Mouse (Mus musculus) left cerebral cortex, adult 9 months (tissue): ENCODE measurements around the gene Arhgap15.
A peak's percentile ranks its signal among the peaks of the same experiment; 100 is the strongest.

Experiments used
- DNase-seq, 2 experiments: peaks; one replicate each; pipeline ENCODE4 v3.0.0; 2022; ENCODE audit warnings: low spot score in 2 of 2

Arhgap15 gene

DNA sequence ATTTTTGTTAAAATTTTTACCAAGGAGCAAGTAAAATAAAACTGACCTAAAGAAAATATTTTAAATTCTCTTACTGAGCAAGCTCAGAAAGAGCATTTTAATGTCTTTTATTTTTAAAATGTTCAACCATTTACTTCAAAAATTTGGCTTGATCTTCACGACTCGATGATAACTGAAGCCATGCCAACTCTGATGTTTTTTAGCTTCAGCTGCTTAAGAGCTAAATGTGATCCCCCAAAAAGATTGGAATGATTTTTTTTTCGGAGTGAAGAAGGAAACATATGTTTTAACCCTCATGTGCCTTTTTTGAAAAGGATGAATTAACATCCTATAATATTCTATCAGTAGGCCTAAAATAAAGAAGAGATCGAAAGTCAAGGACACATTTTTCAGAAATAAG lies 605.0 kb downstream of the Arhgap15 start:
- no peak for DNase-seq

DNA sequence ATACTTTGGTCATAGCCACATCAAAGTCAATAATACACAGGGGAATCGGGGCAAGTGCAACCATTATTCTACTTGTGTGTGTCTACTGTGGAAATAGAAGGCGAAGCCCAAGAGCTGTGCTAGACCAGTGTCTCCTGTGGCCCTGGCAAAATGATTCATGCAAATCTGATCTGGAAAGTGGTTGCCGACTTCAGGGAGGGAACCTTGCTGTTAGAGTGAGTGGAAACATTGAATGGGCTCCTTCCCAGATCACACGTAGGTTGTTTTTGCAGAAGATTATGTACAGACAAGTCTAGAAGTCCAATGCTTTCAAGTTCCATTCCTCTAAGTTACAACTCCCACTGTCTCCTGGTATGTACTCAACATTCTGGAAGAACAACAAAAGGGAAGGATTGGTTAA lies 606.2 kb downstream of the Arhgap15 start:
- DNase-seq, result no peak

DNA sequence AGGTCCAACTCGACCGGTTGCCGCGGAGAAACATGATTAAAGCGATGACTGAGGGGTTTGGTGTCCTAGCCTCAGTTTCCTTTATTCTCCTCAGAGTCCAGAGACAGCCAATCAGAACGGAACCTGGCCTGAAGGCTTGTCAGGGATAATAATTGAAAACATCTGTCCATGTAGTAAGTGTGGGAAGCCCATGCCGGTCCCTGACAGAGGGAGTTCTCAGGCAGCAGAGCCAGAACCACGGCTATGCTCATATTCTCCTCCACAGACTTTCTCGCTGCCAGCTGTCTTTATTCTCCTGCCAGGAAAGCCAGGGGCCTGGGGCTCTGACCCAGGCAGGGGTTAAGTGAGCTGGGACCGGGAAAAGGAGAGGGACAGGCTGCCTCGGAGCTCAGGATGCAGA lies 606.7 kb downstream of the Arhgap15 start:
- DNase-seq, result no peak

DNA sequence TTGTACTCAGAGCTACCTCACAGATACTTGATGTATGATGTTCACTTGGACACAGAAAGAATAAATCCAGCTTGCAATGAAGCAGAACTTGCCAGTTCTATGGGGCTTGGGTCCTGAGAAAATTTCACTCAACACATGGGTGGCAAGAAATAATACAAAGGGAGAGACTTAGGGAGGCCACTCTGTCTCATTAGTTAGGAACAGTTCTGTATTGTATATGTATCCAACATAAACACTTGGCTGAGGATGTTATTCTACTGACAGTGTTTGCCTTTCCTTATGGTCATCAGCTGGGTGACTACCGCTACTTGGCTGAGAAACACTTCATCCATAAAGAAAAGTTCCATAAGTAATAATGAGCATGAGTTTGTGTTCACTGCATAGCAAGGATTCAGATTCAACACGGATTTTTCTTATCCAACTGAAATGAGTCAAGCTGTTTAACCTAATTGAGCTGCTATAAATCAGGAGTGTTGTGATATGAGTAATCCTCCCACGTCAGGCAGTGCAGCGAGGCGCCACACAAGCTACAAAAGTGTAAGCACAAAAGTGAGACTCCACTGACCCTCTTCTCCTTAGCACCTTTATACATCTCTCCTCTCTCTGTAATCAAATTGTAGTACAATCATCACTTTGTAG lies 607.7 kb downstream of the Arhgap15 start:
- DNase-seq, result no peak

DNA sequence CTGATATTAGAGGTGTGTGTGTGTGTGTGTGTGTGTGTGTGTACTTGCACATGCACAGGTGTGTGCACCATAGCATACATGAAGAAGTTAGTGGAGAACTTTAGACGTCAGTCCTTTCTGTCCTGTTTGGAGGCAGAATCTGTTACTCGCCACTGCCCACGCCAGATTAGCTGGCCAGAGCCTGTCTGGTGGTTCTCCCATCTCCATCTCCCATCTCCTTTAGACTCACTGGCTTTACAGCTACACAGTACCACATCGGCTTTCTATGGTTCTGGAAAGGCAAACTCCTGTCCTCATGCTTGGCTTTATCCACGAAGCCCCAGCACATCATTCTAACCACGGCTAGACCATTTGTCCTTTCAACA lies 608.2 kb downstream of the Arhgap15 start:
- DNase-seq, result no peak

DNA sequence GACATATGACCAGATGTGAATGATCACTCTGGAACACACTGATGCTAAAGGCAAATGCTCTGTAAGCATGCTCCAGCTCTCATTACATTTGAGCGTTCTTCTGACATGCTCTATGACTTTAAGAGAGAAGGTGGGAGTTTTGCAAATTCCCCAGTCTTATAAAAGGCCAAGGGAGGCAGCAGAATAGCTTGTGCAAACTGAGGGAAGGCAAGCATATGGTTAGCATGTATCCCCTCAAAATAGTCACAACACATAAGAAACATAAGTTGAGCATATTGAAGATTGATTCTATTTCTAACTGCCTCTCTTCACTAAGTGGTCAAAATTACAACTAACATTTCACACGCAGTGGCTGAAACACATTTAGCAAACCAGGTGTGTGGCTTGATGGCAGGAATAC lies 631.6 kb downstream of the Arhgap15 start:
- DNase-seq, result no peak

DNA sequence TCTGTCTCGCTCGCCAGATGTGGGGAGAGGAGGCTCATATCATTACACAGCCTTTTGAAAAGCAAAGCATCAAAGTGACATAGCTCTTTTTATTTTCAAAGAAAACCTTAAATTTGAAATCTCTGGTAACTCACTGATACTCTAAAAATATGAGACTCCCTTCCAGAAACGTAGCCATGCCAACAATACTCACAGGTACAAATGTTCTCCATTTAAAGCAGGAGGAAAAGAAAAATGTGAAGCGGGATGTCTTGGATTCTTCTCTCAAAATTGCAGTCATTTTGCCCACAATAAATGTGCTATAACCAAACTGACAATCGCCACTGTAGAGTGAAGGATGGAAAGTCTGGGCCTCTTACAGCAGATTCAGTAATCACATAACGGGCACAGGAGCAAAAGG lies 635.9 kb downstream of the Arhgap15 start:
- peak in 1 of 2 experiments; percentile 23 for DNase-seq

DNA sequence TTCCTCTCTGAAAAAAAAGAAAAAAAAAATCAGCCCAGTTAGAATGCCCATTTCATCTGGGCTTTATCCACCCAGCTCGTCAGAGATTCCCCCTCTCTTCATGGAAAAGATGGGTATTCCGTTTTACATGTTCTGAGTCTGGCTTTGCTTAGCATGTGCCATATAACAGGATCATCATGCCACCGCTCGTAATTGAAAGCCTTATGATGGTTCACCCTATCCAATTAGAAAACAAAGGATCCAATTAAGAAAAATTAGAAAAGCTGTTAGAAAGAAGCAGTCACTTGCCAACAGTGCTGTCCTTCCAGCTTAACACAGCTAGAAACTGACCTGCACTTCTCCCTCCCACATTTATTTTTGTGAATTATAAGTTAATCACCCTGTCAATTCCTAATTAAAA lies 640.9 kb downstream of the Arhgap15 start:
- no peak for DNase-seq

DNA sequence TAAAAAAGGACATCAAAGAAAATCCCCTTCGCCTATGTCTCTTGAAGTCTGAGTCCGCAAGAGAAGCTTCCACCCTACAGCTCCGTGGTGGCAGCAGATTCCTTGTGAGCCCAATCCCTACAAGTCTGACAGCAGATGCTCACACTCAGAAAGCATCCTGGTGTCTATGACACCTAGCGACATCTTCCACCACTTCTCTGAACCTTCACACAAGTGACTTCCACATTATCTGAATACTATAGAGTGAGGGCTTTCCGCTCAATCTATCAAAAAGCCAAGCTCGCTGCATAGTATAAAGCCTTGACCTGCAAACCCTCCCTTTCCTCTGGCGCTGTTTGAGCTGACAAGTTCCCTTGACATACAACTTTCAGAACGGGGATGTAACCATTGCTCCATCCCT lies 645.2 kb downstream of the Arhgap15 start:
- no peak for DNase-seq

DNA sequence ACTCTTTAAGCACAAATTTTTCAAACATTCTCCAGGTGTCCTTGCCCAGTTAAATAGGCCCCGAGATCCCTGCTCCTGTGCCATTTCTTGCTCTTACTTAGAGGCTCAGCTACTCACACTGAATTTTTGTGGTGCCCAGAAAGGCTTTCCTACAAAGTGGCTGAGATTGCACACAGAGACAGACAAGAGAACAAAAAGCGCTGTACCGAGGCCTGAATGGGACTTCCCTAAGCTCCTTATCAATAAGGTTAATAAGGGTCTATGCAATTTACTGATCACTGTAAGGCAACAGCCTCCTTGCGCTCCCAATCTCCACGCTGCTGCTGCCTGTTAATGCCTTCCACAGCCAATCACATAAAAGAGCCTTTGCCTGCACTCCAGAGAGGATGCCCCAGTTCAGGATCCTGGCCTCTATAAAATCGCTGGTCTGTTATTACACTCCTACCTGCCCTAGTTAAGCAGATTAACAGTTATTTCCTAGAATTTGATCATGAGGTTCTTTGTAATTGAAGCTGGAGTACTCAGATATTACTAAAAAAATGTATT lies 646.4 kb downstream of the Arhgap15 start:
- DNase-seq, result no peak

DNA sequence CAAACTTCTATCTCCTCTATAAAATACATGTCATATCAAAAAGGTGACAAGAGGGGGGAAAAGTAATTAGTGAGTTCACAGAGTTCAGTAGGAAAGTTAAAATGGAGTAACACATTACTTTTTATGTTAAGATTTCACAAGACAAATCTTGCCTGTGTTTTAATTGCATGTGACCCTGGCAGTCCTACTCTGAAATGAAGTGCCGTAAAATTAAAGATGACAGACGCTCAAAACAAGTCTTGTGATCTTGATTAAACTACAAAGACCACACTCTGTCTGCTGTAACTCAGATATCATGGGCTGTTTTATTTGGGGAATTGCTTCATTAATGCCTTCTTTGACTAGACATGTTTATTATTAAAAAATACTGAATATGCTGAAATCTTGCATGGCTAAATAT lies 647.0 kb downstream of the Arhgap15 start:
- DNase-seq, result no peak

DNA sequence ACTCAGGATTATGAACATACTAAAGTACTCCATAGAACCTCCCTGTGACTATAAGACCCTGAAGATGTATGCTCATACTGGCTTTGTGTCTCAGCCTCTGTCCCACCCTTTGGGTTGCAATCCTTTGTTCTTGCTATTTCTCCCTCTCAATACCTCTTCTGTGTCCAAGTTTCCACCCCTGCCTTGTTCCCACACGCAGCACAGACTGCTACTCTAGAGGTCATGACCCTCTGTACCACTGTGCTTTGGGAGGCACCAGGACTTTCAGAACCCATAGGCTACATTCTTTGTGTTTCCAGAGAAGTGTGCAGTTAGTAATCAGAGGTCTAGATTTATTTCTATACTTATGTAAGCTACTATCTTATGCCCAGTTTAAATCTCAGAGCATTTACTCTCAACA lies 648.6 kb downstream of the Arhgap15 start:
- no peak for DNase-seq

DNA sequence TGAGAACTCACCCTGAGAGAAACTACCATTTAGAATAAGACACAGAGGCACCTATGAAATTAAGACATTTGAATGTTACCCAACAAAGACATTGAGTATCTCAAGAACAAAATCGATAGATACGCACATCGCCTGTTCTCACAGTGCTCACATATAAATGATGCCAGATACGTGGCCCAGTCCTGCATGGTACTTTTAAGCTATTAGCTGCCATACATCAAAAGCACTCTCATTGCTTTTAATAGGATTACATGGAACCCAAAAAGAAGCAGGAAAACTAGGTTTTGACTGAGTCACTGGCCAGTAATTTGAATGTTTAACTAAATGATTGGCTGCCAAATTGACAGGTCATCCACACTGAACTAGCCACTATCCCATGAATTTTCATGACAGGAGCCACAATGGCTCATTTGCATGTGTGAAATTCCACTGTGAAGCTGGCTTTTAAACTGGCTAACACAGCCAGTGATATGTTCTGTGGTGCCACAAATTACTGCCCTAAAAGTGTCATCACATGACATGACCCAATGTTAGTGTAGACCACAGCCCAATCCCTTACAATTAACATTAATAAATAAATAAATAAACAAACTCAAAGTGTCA lies 649.2 kb downstream of the Arhgap15 start:
- no peak for DNase-seq

DNA sequence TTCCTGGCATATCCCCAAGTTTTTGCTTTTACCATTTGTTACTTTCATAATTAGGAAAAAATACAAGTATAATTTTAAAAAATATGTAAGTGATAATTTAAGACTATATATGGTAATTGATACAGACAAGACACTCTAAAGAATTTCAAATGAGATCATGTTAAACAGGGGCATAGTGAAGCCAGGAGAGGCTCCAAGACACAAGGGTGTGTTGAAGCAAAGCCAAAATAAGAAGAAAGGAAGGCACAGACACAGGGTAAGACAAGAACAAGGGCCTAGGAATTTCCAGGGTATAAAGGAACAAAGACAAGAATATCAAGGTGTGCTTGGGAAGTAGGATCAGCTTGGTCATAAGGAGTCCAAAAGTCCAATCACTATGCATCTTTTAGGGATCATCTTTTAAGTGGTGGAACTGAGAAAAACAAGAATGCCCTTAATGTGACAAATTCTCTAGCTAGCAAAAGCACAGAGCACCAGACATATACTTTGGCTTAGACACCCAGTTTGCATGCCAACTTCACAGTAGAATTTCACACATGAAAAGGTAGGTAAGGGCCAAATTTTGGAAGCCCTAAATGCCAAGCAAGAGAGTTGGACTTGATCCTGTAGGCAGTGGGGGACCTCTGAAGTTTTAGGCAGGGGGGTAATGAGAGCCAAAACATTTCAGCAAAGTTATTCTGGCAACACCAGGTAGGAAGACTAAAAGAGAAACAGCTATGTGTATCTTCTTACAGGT lies 650.7 kb downstream of the Arhgap15 start:
- no peak for DNase-seq

DNA sequence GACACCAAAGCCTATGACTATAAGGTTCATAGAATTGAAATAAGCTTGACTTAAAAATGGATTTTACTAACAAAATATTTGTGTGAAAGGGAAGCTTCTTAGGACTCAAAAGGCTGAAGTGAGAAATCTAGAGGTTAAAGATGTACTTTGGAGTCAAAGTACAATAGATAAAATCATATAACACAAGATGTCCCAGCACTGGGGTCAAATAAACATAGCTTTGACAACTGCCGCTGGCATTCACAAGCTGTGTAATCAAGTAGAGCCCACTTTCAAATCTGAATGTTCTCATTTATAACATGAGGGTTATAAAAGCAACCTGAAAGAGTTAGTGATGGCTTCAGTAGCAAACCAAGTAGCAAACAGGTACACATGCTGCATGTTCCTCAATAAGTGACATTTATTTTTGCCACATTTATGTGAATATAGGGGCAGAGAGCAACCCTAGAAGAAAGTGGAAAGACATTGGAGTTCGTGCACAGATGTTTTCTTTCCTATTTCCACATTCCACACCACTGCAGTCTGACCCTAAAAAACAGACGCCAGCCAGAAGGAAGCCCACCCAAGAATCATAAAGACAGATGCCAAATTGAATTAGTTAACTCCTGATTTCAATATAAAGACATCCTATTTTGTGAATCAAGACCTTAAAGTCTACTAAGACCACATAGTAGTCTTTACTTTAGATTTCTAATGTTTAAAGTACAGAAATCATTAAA lies 653.2 kb downstream of the Arhgap15 start:
- no peak for DNase-seq

DNA sequence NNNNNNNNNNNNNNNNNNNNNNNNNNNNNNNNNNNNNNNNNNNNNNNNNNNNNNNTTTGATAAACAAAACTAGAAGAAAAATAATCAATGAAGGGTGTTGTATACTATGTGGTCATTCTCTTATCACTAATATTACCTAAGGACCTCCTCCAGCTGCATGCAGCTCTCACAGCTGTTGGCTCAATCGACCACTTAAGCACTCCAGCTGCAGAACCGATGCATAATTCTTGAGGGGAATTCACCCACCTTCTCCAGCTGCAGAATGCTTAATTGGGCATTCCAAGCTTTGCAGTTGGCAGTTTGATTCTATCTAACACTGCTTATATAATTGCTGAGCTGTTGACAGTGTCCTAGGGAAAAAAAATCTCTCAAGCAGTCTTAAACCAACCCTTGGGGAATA lies 663.0 kb downstream of the Arhgap15 start:
- no peak for DNase-seq

DNA sequence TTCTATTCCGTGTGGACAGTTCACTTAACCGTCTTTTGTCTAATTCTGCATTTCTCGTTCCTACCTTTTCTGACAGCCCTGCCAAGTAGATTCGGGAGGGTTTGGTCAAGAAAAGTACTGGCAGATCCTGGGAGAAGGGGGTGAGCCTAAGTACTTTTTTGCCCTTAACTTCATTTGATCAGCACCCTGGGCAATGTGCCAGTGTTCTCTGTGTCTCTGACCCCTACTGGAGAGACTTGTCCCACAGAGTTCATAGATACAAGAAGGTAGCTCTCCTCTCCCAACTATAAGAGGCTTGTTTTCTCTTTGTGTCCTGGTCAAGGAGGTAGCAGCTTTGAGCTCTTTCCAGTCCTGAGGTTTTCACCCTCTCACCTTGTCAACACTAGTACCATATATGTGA lies 667.7 kb downstream of the Arhgap15 start:
- DNase-seq, result no peak

DNA sequence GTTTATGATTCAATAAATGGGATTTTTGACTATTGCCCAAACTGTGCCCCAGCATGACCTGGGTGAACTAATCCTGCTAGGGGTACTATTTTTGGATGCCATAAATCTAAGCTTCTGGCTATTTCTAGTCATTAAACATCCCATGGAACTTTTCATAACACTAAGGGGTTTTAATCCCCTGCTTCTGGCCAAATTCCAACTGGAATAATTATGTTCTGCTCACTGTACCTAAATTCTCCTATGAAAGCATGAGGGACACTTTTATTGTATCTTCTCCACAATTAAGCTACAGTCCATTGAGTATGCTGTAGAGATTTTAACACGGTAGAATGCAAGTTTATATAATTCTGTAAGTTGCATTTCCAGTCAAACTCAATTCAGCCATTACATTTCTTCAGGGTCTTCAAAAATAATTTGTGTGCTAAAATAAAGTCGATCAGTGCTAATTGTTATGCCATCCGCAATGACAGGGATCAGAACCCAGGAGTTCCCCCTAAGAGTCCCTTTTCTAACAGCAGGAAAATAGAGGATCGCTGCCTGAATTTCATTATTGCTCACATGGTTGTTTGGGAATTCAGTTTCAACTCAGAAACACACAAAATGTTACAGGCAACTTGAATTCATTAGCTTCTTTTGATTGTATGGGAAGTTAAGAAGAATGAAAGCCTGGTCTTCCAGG lies 671.1 kb downstream of the Arhgap15 start:
- DNase-seq, result no peak

DNA sequence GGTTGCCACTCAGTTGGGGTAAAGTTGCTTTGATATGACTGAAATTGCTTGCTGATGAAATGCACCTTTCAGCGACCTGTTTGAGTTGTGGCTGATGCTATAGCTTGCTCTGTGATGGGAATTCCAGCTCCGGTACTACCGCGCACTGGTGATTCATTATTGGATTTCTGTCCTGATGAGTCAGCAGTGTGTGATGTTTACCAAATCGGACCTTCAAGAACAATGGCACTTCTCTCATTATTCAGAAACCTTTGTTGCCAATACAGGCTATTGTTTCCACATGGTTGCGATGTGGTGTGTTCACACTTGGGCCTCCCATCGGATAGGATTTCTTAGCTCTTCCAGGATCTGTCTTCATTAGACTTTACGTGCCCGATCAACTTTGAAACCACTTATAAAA lies 681.9 kb downstream of the Arhgap15 start:
- DNase-seq, result peak in 1 of 2 experiments; percentile 15

DNA sequence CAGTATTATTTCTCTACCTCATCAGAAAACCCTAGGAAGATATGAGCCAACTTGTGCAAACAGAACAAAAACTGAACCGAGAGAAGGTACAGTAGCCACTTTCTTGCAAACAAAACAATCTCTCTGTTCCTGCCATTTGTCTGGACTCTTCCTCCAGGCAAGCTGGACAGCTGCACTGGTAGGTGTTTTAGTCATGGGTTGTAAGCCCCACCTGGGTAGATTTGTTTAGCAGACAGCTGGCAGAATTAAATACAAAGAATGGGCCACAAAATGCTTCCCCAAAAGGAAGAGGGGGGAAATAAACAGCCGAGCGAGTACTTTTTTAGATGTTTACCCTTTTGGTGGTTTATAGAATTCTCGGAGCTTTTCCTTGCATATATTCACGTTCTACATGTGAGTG lies 688.0 kb downstream of the Arhgap15 start:
- DNase-seq, result no peak

DNA sequence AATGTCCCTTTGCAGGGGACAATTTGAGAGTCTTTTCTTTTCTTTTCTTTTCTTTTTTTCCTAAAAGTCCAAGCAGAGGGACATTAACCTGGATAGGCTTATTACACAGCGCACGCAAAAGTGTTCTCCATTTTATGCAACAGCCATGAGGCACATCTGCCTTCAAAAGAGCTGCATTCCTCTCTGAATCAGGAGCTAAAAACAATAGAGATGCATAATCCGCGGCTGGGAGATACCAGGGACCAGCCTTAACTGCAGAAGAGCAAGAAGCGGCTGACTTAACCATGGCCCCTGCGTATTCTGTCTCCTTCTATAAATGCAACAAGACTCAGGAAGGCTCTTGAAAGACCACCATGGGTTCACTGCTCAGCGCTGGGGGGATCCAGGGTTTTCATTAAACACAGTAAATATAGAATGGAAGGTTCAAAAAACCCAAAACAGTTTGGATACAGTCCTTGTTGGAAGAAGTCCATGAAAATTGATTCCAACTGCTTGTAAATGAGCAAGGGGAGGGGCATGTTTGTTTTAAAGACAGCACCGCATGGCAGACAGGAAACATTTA lies 689.0 kb downstream of the Arhgap15 start:
- DNase-seq, result no peak

DNA sequence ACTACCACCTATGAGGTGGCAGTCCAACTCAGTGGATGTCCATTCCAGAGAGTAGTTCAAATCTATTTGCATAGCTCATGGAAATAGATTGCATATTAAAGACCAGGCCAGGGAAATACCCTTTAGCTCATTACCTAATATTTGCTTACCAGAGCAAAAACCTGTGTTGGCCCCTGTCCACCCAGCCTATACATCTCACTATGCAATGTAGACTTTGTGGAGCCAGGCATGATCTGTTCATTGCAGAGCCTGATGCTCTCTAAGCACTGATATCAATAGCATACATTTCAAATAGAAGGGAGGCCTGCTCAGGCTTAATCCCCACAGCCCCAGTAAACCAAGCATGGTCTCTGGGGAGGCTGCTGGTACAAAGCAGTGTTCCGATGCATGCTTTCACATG lies 689.4 kb downstream of the Arhgap15 start:
- DNase-seq, result no peak
